In the genomic region with DNA sequence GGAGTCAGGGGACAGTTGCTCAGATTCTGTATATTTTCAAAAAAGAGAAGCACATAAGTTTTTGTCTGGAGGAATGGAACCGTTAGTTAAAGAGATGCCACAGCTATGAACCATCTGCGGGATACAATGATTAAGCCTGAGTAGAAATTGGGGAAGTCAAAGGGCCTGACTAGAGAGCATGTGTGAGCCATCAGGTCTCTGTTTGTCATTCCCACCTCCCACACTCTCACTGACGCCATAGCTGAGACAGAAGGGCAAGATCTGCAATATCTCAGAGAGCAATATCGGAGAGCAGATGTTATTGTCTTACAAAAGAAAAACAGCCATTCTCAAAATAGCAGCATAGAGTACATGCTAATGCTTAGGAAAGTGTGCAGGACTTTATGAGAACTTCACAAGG, we compare ENCODE assay signal across 16 mouse cellular contexts.
DNase-seq lines count a peak whose midpoint lies in the region; ATAC-seq and TF ChIP-seq lines count a peak whose summit lies in the region.
"Had no signal": no experiment of that assay in that cellular context is flagged by ENCODE, and none has a peak within 500 bp of the region (broad histone marks: within the 10 kb centered on the region; RNA-seq: fewer than 3 reads in every experiment).

No protein-coding gene starts in this region.

- no peaks in the 10 kb centered on the region for H3K9me3 ChIP-seq in stomach, embryonic 14.5 days (ENCODE audit: control insufficient read depth, low read depth, low read length)
- no peaks in the 10 kb centered on the region for H3K9me3 ChIP-seq in stomach, postnatal 0 days (ENCODE audit: control insufficient read depth, low read length)
- no peaks in the 10 kb centered on the region for H3K9me3 ChIP-seq in embryonic facial prominence, embryonic 10.5 days
- H3K9me3 ChIP-seq: forebrain, embryonic 10.5 days; limb, embryonic 15.5 days had no signal

- TF ChIP-seq EP300 in stomach, postnatal 0 days (optimal IDR thresholded peaks at IDR 0.05) = no peak

- H3K9ac ChIP-seq in stomach, embryonic 14.5 days (replicated peaks; ENCODE audit: low read depth, low read length) = no peak overlapping the region
- H3K9ac ChIP-seq in stomach, postnatal 0 days (ENCODE audit: low read length) = no peak overlapping the region
- H3K9ac ChIP-seq: hindbrain, embryonic 14.5 days; limb, embryonic 15.5 days had no signal

- no peak overlapping the region for H3K4me2 ChIP-seq in stomach, embryonic 14.5 days (replicated peaks; ENCODE audit: low read depth, low read length)
- H3K4me2 ChIP-seq in stomach, postnatal 0 days (replicated peaks; ENCODE audit: low read depth) = no peak overlapping the region
- H3K4me2 ChIP-seq: heart, embryonic 11.5 days; hindbrain, embryonic 14.5 days; limb, embryonic 15.5 days had no signal

- no peak overlapping the region for H3K27ac ChIP-seq in stomach, embryonic 14.5 days (ENCODE audit: low read length)
- H3K27ac ChIP-seq in stomach, postnatal 0 days (replicated peaks) = no peak overlapping the region
- H3K27ac ChIP-seq in embryonic facial prominence, embryonic 10.5 days (replicated peaks) = no peak overlapping the region
- H3K27ac ChIP-seq: forebrain, embryonic 10.5 days; hindbrain, embryonic 14.5 days; limb, embryonic 15.5 days had no signal

- no peaks in the 10 kb centered on the region for H3K36me3 ChIP-seq in stomach, embryonic 14.5 days (ENCODE audit: control insufficient read depth, insufficient read depth, low read length)
- H3K36me3 ChIP-seq in stomach, postnatal 0 days (ENCODE audit: control insufficient read depth, insufficient read depth, low read length) = no peaks in the 10 kb centered on the region
- no peaks in the 10 kb centered on the region for H3K36me3 ChIP-seq in embryonic facial prominence, embryonic 10.5 days (replicated peaks)
- H3K36me3 ChIP-seq: forebrain, embryonic 10.5 days; limb, embryonic 15.5 days had no signal

- DNase-seq in stomach, postnatal 0 days (ENCODE audit: low spot score) = no peak
- DNase-seq in layer of hippocampus, postnatal 14 days (ENCODE audit: low spot score in 2 of 2) = peak; percentile 19 to 58
- peak; percentile 38 for DNase-seq in lung, postnatal 14 days
- no peak for DNase-seq in embryonic facial prominence, embryonic 10.5 days (ENCODE audit: low spot score)
- no peak for DNase-seq in natural killer cell, adult 2 months (ENCODE audit: low spot score in 2 of 2)
- DNase-seq in gastrocnemius, postnatal 14 days = no peak
- DNase-seq: cerebellum, adult 9-10 months; gastrocnemius, postnatal 10 days; heart, postnatal 14 days; kidney, adult 18-20 months; thymus, adult 2 months had no signal

- intact Hi-C loops in gastrocnemius, postnatal 14 days (cut with DNase I; ENCODE audit: low total_unique reads) = no loop called here

- peak; percentile 53; the same call in 1 of the 2 replicates for ATAC-seq in stomach, embryonic 14.5 days (ENCODE audit: insufficient number of reproducible peaks, insufficient read depth, low FRiP score, low read depth)
- ATAC-seq in stomach, postnatal 0 days (ENCODE audit: low FRiP score, low TSS enrichment) = no peak

- 65% methylated on average over 4 of the region's 4 CpGs for WGBS in stomach, embryonic 14.5 days
- WGBS in stomach, postnatal 0 days = 54% methylated on average over 4 of the region's 4 CpGs
- 84% methylated on average over 4 of the region's 4 CpGs for WGBS in embryonic facial prominence, embryonic 10.5 days

- TF ChIP-seq CTCF in stomach, postnatal 0 days (IDR thresholded peaks at IDR 0.05; ENCODE audit: low read depth) = no peak

- H3K27me3 ChIP-seq in stomach, embryonic 14.5 days (ENCODE audit: control insufficient read depth, insufficient read depth, low read length) = no peaks in the 10 kb centered on the region
- no peaks in the 10 kb centered on the region for H3K27me3 ChIP-seq in stomach, postnatal 0 days (ENCODE audit: control insufficient read depth, insufficient read depth, low read length)
- no peaks in the 10 kb centered on the region for H3K27me3 ChIP-seq in embryonic facial prominence, embryonic 10.5 days (replicated peaks; ENCODE audit: low read depth, poor library complexity, severe bottlenecking)
- H3K27me3 ChIP-seq: limb, embryonic 15.5 days had no signal

- H3K4me3 ChIP-seq in stomach, embryonic 14.5 days (ENCODE audit: low read depth, low read length) = no peak overlapping the region
- H3K4me3 ChIP-seq in stomach, postnatal 0 days (ENCODE audit: low read depth, low read length) = no peak overlapping the region
- no peak overlapping the region for H3K4me3 ChIP-seq in embryonic facial prominence, embryonic 10.5 days
- H3K4me3 ChIP-seq: forebrain, embryonic 10.5 days; limb, embryonic 15.5 days had no signal

- no peaks in the 10 kb centered on the region for H3K4me1 ChIP-seq in stomach, embryonic 14.5 days (ENCODE audit: control insufficient read depth, insufficient read depth, low read length)
- H3K4me1 ChIP-seq in stomach, postnatal 0 days (replicated peaks; ENCODE audit: control insufficient read depth, insufficient read depth) = no peaks in the 10 kb centered on the region
- H3K4me1 ChIP-seq in embryonic facial prominence, embryonic 10.5 days = no peaks in the 10 kb centered on the region
- H3K4me1 ChIP-seq: forebrain, embryonic 10.5 days; limb, embryonic 15.5 days had no signal

Comparison
In these comparisons a context has a peak if more than half of its experiments do, and no peak if none do; other contexts are left out.
1. DNase-seq: peak in layer of hippocampus, postnatal 14 days (2 of 2) and lung, postnatal 14 days (single experiment); none in stomach, postnatal 0 days (single experiment), embryonic facial prominence, embryonic 10.5 days (single experiment), natural killer cell, adult 2 months (0 of 2) and gastrocnemius, postnatal 14 days (single experiment).